8 mouse cellular contexts compared by ENCODE assay signal in the genomic region with DNA sequence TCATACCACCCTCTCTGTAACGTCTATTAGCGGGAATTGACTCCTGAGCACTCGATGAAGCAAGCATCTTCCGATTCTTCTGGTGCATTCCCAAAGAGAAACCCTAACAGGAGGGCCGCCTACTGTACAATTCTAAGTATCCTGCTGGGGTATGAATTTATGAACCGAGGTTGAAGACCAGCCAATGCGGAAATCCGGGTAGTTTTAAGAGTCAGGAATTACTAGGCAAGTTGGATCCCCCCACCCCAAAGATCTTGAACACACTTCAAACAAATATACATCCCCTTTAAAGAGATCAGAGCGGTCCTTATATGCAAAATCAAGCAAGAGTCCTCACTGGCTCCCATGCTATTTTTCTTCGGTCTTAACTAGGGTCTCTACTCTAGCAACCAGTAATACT. TPM values are rescaled to one million over a fixed set of nuclear protein-coding genes. Genes with fewer than 3 reads are reported as not detected.
A peak's percentile ranks its signal among the peaks of the same experiment; 100 is the strongest.
DNase-seq lines count a peak whose midpoint lies in the region; ATAC-seq and TF ChIP-seq lines count a peak whose summit lies in the region.

No protein-coding gene starts in this region.

- TF ChIP-seq CTCF in CH12.LX (conservative IDR thresholded peaks at IDR 0.05 in 1 of 2, IDR thresholded peaks at IDR 0.05 in 1 of 2; ENCODE audit: low read depth in 2 of 2, low read length in 2 of 2), result no peak
- no peak for TF ChIP-seq CTCF in lung, embryonic 14.5 days (IDR thresholded peaks at IDR 0.05; ENCODE audit: low read depth)

- TF ChIP-seq EP300 in CH12.LX (IDR thresholded peaks at IDR 0.05; ENCODE audit: low read length), result no peak

- in situ Hi-C loops in CH12.LX (cut with MboI; ENCODE audit: low pct_ligation_motif_present, low pct_unique_long_range_greater_than_20kb, low sequenced_read_pairs), result no loop called here

- H3K4me1 ChIP-seq in CH12.LX (ENCODE audit: control insufficient read depth in 1 of 2, insufficient read depth in 2 of 2), result peaks cover 5 to 38% of the 10 kb centered on the region in 2 experiments; a peak in 2 of 4 replicates
- peaks cover 9% of the 10 kb centered on the region; the same call in 1 of the 2 replicates for H3K4me1 ChIP-seq in lung, embryonic 14.5 days (ENCODE audit: insufficient read depth)

- no peaks in the 10 kb centered on the region for H3K27me3 ChIP-seq in CH12.LX (replicated peaks)
- H3K27me3 ChIP-seq in lung, embryonic 14.5 days (ENCODE audit: insufficient read depth, low read length), result no peaks in the 10 kb centered on the region

- peak overlapping the region; percentile 93 for H3K9ac ChIP-seq in CH12.LX (ENCODE audit: insufficient read depth, low read depth)
- peak overlapping the region; percentile 100 for H3K9ac ChIP-seq in lung, embryonic 14.5 days

- peaks cover 57% of the 10 kb centered on the region for H3K79me2 ChIP-seq in CH12.LX (replicated peaks; ENCODE audit: control insufficient read depth, extremely low read depth, insufficient read depth, poor library complexity, severe bottlenecking)

- H3K36me3 ChIP-seq in CH12.LX (replicated peaks in 1 of 2; ENCODE audit: control insufficient read depth in 1 of 2, insufficient read depth in 1 of 2, low read length in 1 of 2), result peaks cover 0 to 13% of the 10 kb centered on the region in 2 experiments
- H3K36me3 ChIP-seq in lung, embryonic 14.5 days (ENCODE audit: insufficient read depth), result peaks cover 4% of the 10 kb centered on the region

- peak; percentile 7 for DNase-seq in cerebellum, adult 11 months
- peak; percentile 37 for DNase-seq in CH12.LX (ENCODE audit: extremely low read depth)
- peak; percentile 20 for DNase-seq in cerebellum, adult 9-11 months
- peak; percentile 33 for DNase-seq in kidney, adult 11 months
- peak; percentile 75 for DNase-seq in lung, embryonic 14.5 days
- peak; percentile 21 for DNase-seq in retina, postnatal 1 day

- dilution Hi-C loops in CH12.LX (cut with MboI; ENCODE audit: extremely low pct_ligation_motif_present, extremely low pct_unique_long_range_greater_than_20kb, low sequenced_read_pairs), result no loop called here

- TF ChIP-seq RAD21 in CH12.LX (IDR thresholded peaks at IDR 0.05; ENCODE audit: low read depth, low read length), result no peak

- TF ChIP-seq POLR2A in CH12.LX (IDR thresholded peaks at IDR 0.05; ENCODE audit: low read depth, low read length), result no peak

- WGBS in lung, embryonic 14.5 days, result under 1% methylated on average over 10 of the region's 10 CpGs

- H3K9me3 ChIP-seq in CH12.LX (replicated peaks; ENCODE audit: low read length), result no peaks in the 10 kb centered on the region
- no peaks in the 10 kb centered on the region for H3K9me3 ChIP-seq in lung, embryonic 14.5 days (ENCODE audit: low read depth, low read length)

- H3K27ac ChIP-seq in CH12.LX (ENCODE audit: insufficient read depth, low read depth), result 0 out of 2 replicates have a peak overlapping the region, but pooled peaks have one; percentile 84
- H3K27ac ChIP-seq in lung, embryonic 14.5 days (ENCODE audit: low read depth), result peak overlapping the region; percentile 100

- ATAC-seq in cerebellum, adult (ENCODE audit: insufficient number of reproducible peaks, low FRiP score, low TSS enrichment), result no peak
- peak; percentile 33 for ATAC-seq in granulocyte monocyte progenitor cell, adult 5-6 weeks (replicated peaks; ENCODE audit: poor library complexity, severe bottlenecking)
- ATAC-seq in lung, embryonic 14.5 days (ENCODE audit: insufficient read depth), result no peak

- H3K4me3 ChIP-seq in CH12.LX (replicated peaks in 1 of 3; ENCODE audit: low read depth in 2 of 3, low read length in 2 of 3, poor library complexity in 1 of 3), result peak overlapping the region; percentile 93 to 98 (median 97)
- peak overlapping the region; percentile 100 for H3K4me3 ChIP-seq in lung, embryonic 14.5 days (ENCODE audit: low read depth, low read length)

- H3K4me2 ChIP-seq in CH12.LX (ENCODE audit: insufficient read depth, low read depth, poor library complexity, severe bottlenecking), result peak overlapping the region; percentile 98
- H3K4me2 ChIP-seq in lung, embryonic 14.5 days, result peak overlapping the region; percentile 66

TF ChIP-seq in CH12.LX, 34 proteins besides CTCF, POLR2A, EP300 and RAD21:
- peak; percentile 58 for TF ChIP-seq ELF1 (IDR thresholded peaks at IDR 0.05; ENCODE audit: low read depth, low read length)
- TF ChIP-seq PAX5 (IDR thresholded peaks at IDR 0.05; ENCODE audit: low read length), result no peak

RNA-seq across cellular contexts. Expression of a gene that starts 0.9 kb away (rescaled TPM):
- total RNA-seq in CH12.LX (2012; rRNA removed), result 59.8 and 63.4 TPM in 2 replicates
- total RNA-seq in CH12.LX (2014; rRNA removed), result 26.4 and 30.9 TPM in 2 replicates
- polyA plus RNA-seq in CH12.LX (2012; ENCODE audit: insufficient read length, low read depth), result 117 and 144 TPM in 2 replicates
- total RNA-seq in granulocyte monocyte progenitor cell, adult 5-6 weeks (2014; fragmentation: Nextera tagmentation), result 226 and 227 TPM in 2 replicates
- 132 and 152 TPM in 2 replicates for total RNA-seq in granulocyte monocyte progenitor cell, adult 5-6 weeks (2017)
- polyA plus RNA-seq in lung, embryonic 14.5 days (2014; fragmentation: Nextera tagmentation; extraction: Ambion mirVana), result 178 and 180 TPM in 2 replicates

Comparison
In these comparisons a context has a peak if more than half of its experiments do, and no peak if none do; other contexts are left out.
1. DNase-seq: peak in every context shown above with its lines; median percentile 75 in lung, embryonic 14.5 days; 37 in CH12.LX; 33 in kidney, adult 11 months; 21 in retina, postnatal 1 day; 20 in cerebellum, adult 9-11 months; 7 in cerebellum, adult 11 months.